Mouse (Mus musculus) brain, embryonic 14.5 days (tissue): ENCODE measurements around the gene Stra6.

Source experiments
- CTCF ChIP-seq: fragments of 200-500 bp; IDR thresholded peaks from 2 replicates; pipeline ENCODE4 v1.5.1; 2012; ENCODE audit warnings: inconsistent platforms, mild to moderate bottlenecking, moderate library complexity, borderline replicate concordance; ENCODE audit not compliant: insufficient read depth, insufficient read length; ENCODE audit errors: extremely low read depth
- POLR2A ChIP-seq: fragments of 200-500 bp; IDR thresholded peaks from 2 replicates; pipeline ENCODE4 v1.6.1; 2012; ENCODE audit warnings: mild to moderate bottlenecking, inconsistent platforms, borderline replicate concordance; ENCODE audit not compliant: poor library complexity, insufficient read depth, insufficient read length, severe bottlenecking; ENCODE audit errors: extremely low read depth

GRCm38 (mm10) chr9:58087277-58087998, 23.9 kb downstream of the Stra6 start:
- TF ChIP-seq CTCF = no peak
- TF ChIP-seq POLR2A = no peak
